Mouse (Mus musculus): ENCODE data around the gene Sec14l4. TPM values are rescaled to one million over a fixed set of nuclear protein-coding genes. Genes with fewer than 3 reads are reported as not detected.

Sec14l4 gene
- polyA plus RNA-seq (2014; fragmentation: Nextera tagmentation; extraction: Ambion mirVana) = not detected in 2 replicates

DNA sequence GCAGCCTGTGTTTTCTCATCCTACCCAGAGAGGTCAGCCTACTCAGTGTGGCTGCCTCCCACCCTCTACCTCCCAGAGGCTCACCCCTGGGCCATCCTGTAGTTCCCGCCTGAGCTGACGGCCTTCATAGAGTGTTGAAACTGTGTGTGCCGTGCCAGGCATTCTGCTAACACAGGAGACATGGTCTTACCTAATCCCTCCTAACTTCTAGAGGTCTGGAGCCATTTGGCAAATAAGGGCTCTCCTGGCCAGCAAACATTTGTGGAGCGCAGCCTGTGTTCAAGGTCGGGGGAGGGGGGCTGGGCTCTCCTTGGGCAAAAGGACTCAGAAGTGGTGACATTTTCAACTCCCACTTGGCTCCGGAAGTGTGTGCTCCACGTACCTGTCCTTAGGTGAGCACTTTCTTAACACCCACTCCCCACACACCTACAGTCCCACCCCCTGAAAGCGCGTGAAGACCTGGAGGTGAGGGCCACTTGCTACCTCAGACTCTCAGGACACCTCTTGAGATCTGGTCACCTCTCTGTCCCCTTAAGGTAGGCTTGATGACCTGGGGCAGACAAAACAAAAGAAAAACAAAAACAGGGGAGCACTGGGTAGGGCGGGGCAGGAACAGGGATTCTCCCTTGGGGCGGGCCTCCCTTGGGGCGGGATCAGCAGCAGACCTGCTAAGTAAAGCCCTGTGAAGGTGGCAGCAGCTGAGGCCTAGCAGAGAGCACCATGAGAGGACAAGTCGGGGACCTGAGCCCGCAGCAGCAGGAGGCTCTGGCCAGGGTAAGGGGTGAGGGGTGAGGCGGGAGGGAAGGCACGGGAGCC, at the start of gene Sec14l4:
Gene Sec14l4 (plus strand): TSS at position 337 of the 816 bp plus-strand sequence.
- no peak within 1 kb of the TSS for H3K4me2 ChIP-seq
- no peak within 1 kb of the TSS for H3K9ac ChIP-seq (ENCODE audit: low read length)
- no peak for DNase-seq (ENCODE audit: low spot score, missing footprints)
- H3K4me3 ChIP-seq (ENCODE audit: low read depth, low read length) = no peak within 1 kb of the TSS
- H3K27me3 ChIP-seq (ENCODE audit: control insufficient read depth, insufficient read depth, low read length) = no peaks in the 10 kb centered on the region
- H3K36me3 ChIP-seq (ENCODE audit: control insufficient read depth, insufficient read depth, low read length) = no peaks in the 10 kb centered on the region
- H3K4me1 ChIP-seq (ENCODE audit: control insufficient read depth, insufficient read depth, low read length) = no peaks in the 10 kb centered on the region
- H3K27ac ChIP-seq (ENCODE audit: low read depth, low read length) = no peak within 1 kb of the TSS
- WGBS = 40% methylated on average over 16 of the region's 16 CpGs
- H3K9me3 ChIP-seq (ENCODE audit: control insufficient read depth, low read length) = no peaks in the 10 kb centered on the region
- ATAC-seq (ENCODE audit: low FRiP score) = no peak

DNA sequence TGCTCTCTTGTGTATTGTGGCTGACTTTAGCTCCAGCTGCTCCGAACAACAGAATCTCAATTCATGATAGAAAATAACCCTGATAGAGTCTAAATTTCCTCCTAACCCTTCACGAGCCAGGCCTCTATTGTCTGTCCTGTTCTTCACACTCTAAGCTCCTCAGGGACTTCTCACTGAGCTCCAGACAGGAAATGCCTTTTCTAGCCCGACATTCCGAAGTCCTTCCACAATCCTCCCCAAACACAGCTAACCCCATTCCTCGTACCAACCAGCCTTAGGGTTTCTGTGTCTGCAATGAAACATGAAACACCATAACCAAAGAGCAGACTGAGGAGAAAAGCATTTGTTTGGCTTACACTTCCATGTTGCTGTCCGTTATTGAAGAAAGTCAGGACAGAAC, 49.7 kb upstream of the Sec14l4 start:
- H3K4me2 ChIP-seq = no peak overlapping the region
- H3K9ac ChIP-seq (ENCODE audit: low read length) = no peak overlapping the region
- DNase-seq (ENCODE audit: low spot score, missing footprints) = peak; percentile 81
- peaks cover 2% of the 10 kb centered on the region; the same call in 1 of the 2 replicates for H3K4me1 ChIP-seq (ENCODE audit: control insufficient read depth, insufficient read depth, low read length)
- 78% methylated on average over 6 of the region's 6 CpGs for WGBS
- peaks cover 11% of the 10 kb centered on the region for H3K27me3 ChIP-seq (ENCODE audit: control insufficient read depth, insufficient read depth, low read length)
- H3K9me3 ChIP-seq (ENCODE audit: control insufficient read depth, low read length) = no peaks in the 10 kb centered on the region
- H3K27ac ChIP-seq (ENCODE audit: low read depth, low read length) = no peak overlapping the region
- no peak overlapping the region for H3K4me3 ChIP-seq (ENCODE audit: low read depth, low read length)
- H3K36me3 ChIP-seq (ENCODE audit: control insufficient read depth, insufficient read depth, low read length) = peaks cover 15% of the 10 kb centered on the region
- no peak for ATAC-seq (ENCODE audit: low FRiP score)

DNA sequence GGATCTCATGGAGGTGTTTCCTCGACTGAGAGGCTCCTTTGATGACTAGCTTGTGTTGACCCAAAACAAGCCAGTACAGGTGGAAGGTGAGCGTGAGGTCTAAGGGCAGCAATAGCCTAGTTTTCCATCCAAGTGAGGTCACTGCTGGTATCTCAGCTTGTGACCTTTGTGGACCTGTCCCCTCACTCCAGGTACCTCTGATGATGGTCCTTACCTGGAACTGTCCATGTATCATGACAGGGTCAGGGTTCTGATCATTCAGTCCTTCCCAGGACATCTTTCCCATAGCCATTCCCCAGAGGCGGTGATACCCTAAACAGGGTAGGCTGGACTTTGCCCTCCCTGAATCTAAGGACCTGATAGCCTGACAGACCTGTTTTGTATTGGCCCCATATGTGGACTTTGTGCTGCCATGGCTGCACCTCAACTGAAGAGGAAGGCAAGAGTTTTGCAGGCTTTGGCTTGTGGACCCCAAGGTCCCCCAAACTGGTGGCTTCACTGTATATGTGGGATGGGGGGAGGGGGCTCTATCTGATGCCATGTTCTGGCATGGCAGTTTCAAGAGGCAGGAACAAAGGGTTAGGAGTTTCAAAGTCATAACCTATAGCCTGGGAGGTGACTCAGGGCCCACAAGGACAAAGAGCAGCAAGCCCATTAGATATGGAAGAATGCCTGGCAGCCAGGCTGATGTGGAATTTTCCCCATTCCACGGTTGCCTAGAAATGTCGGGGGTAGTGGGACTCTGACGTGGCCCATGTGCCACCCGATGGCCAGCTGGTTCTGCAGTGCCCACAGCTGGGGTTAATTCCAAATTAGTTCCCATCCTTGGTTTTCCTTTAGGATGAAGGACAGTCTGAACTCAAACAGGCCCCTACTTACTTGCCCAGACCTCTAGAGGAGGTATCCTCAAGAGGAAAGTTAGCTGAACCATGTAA, 48.7 kb upstream of the Sec14l4 start:
- Histone ChIP-seq H3K4me3 (ENCODE audit: low read depth, low read length) (no peak overlapping the region), H3K9ac (ENCODE audit: low read length) (no peak overlapping the region), H3K27ac (ENCODE audit: low read depth, low read length) (no peak overlapping the region), H3K36me3 (ENCODE audit: control insufficient read depth, insufficient read depth, low read length) (peaks cover 14% of the 10 kb centered on the region), H3K27me3 (ENCODE audit: control insufficient read depth, insufficient read depth, low read length) (peaks cover 11% of the 10 kb centered on the region), H3K9me3 (ENCODE audit: control insufficient read depth, low read length) (no peaks in the 10 kb centered on the region), H3K4me1 (ENCODE audit: control insufficient read depth, insufficient read depth, low read length) (peaks cover 2% of the 10 kb centered on the region; the same call in 1 of the 2 replicates), H3K4me2 (no peak overlapping the region)
- WGBS = 60% methylated on average over 7 of the region's 7 CpGs
- DNase-seq (ENCODE audit: low spot score, missing footprints) (no peak), ATAC-seq (ENCODE audit: low FRiP score) (0 out of 2 replicates have a peak, but pooled peaks have one; percentile 19)

DNA sequence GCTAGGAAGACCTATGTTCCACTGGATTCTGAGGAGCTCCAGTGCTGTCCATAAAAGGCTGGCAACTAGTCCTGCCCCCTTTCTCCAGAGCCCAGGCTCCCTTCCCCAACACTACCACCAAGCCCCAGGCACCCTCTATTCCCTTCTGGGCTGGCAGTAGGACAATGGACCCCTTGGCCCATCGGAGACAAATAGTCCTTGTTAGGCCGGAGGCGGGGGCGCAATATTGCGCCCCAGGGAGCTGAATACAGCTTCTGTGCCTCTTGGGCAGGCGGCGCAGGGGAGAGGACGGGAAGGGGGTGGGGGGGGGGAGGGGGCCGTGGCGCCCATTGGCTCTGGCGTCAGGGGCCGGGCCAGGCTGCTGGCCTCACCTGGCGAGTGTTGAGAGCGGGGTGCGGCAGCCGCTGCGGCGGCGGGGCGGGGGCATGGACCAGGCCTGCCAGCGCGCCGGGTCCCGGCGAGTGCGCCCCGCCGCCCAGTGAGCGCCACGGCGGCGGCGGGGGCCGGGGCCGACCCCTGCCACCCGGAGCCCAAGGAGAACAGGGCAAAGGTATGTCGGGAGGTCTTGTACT, 47.9 kb upstream of the Sec14l4 start, which contains the start of gene Gal3st1:
Gene Gal3st1 (plus strand): TSS at position 346 of the 572 bp plus-strand sequence.
- under 1% methylated on average over 30 of the region's 37 CpGs for WGBS
- peak; percentile 88 for DNase-seq (ENCODE audit: low spot score, missing footprints)
- Histone ChIP-seq H3K27ac (ENCODE audit: low read depth, low read length) (no peak within 1 kb of the TSS), H3K4me3 (ENCODE audit: low read depth, low read length) (peak within 1 kb of the TSS; percentile 22), H3K27me3 (ENCODE audit: control insufficient read depth, insufficient read depth, low read length) (peaks cover 11% of the 10 kb centered on the region), H3K9ac (ENCODE audit: low read length) (peak within 1 kb of the TSS; percentile 48), H3K9me3 (ENCODE audit: control insufficient read depth, low read length) (no peaks in the 10 kb centered on the region), H3K4me2 (peak within 1 kb of the TSS; percentile 51), H3K4me1 (ENCODE audit: control insufficient read depth, insufficient read depth, low read length) (peaks cover 2% of the 10 kb centered on the region; the same call in 1 of the 2 replicates), H3K36me3 (ENCODE audit: control insufficient read depth, insufficient read depth, low read length) (peaks cover 9% of the 10 kb centered on the region)
- ATAC-seq (ENCODE audit: low FRiP score) = peak; percentile 50; the same call in 1 of the 2 replicates

DNA sequence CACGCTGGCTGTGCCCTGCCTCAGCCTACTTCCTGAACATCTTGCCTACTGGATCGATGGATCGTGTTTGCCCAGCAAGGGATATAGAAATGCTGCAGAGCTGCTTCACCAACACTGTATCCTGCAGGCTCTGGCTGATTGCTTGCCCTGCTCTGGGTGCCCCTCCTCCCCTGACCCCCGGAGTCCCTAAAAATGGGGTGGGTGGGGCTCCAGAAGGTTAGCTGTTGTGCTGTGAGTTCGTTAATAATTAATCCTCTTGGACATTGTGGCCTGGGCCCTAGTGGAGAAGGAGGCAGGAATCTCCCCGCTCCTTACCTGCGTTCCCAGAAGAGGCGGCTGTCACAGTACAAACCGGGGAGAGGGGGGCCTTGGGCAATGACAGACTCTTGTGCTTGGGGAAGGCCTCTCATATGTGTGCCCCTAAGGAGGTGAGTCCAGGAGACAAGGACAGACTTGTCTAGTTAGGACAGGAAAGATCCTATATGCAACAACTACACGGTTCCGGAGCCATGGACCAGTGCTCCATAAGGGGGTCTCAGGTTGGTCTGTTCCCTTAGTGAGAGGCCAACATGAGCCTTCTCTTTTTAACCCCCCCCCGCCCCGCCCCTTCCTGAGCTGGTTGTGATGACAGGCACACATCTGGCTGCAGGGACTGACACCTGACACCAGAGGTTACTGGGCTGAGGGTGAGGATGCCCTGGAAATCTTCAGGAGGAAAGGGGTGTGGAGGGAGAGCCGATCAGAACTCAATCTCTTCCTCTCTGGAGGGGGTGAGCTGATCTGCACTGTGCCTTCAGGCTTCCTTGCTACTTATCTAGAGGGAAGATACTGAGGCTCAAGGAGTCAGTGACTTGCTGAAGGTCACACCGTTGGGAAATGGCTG, 47.2 kb upstream of the Sec14l4 start:
- Histone ChIP-seq H3K27me3 (ENCODE audit: control insufficient read depth, insufficient read depth, low read length) (peaks cover 11% of the 10 kb centered on the region), H3K4me3 (ENCODE audit: low read depth, low read length) (peak overlapping the region; percentile 22), H3K27ac (ENCODE audit: low read depth, low read length) (no peak overlapping the region), H3K36me3 (ENCODE audit: control insufficient read depth, insufficient read depth, low read length) (peaks cover 4% of the 10 kb centered on the region; the same call in 1 of the 2 replicates), H3K4me2 (peak overlapping the region; percentile 51), H3K9me3 (ENCODE audit: control insufficient read depth, low read length) (no peaks in the 10 kb centered on the region), H3K9ac (ENCODE audit: low read length) (peak overlapping the region; percentile 48), H3K4me1 (ENCODE audit: control insufficient read depth, insufficient read depth, low read length) (peaks cover 2% of the 10 kb centered on the region; the same call in 1 of the 2 replicates)
- ATAC-seq (ENCODE audit: low FRiP score) (peak; percentile 22; the same call in 1 of the 2 replicates), DNase-seq (ENCODE audit: low spot score, missing footprints) (no peak)
- 10% methylated on average over 15 of the region's 15 CpGs for WGBS

DNA sequence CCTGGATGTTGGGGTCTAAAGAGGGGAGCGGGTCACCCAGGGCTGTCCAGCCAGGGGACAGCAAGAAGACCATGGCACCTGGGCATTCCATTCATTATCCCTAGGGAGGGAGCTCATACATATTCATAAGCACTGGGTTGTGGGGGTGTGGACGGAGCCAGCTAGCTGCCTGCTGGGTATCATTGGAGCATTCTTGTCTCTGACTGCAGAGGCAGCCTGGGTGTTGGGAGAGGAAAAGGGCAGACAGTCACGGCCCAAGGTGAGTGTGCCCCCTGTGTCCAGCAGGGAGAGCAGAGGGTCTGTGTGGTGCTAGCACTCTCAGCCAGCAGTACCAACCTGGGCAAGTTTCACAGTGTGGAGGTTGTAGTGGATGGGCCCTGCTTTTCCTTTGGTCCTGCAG, 41.5 kb upstream of the Sec14l4 start:
- ATAC-seq (ENCODE audit: low FRiP score) (no peak), DNase-seq (ENCODE audit: low spot score, missing footprints) (no peak)
- H3K27ac ChIP-seq (ENCODE audit: low read depth, low read length) = no peak overlapping the region
- H3K4me1 ChIP-seq (ENCODE audit: control insufficient read depth, insufficient read depth, low read length) = no peaks in the 10 kb centered on the region
- H3K9ac ChIP-seq (ENCODE audit: low read length) = no peak overlapping the region
- H3K36me3 ChIP-seq (ENCODE audit: control insufficient read depth, insufficient read depth, low read length) = no peaks in the 10 kb centered on the region
- H3K27me3 ChIP-seq (ENCODE audit: control insufficient read depth, insufficient read depth, low read length) = no peaks in the 10 kb centered on the region
- WGBS = 47% methylated on average over 3 of the region's 3 CpGs
- H3K4me2 ChIP-seq = no peak overlapping the region
- no peaks in the 10 kb centered on the region for H3K9me3 ChIP-seq (ENCODE audit: control insufficient read depth, low read length)
- no peak overlapping the region for H3K4me3 ChIP-seq (ENCODE audit: low read depth, low read length)

DNA sequence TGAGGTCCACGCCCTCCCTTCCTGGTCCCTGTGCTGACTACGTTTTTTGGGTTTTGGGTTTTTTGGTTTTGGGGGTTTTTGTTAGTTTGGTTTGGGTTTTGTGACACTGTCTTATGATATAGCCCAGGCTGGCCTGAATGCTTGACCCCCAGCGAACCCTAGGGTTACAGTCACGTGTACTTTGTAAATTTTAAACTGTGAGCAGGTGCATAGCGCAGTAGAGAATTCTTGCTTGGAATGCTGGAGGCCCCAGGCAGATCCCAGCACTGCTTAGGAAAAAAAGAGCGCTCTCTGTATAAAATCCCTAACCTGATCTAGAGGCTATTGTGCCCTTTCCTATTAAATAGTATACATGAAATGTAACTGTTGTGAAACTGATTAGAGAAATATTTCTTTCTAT, 38.1 kb upstream of the Sec14l4 start:
- Histone ChIP-seq H3K9ac (ENCODE audit: low read length) (no peak overlapping the region), H3K9me3 (ENCODE audit: control insufficient read depth, low read length) (no peaks in the 10 kb centered on the region), H3K27ac (ENCODE audit: low read depth, low read length) (no peak overlapping the region), H3K4me2 (no peak overlapping the region), H3K36me3 (ENCODE audit: control insufficient read depth, insufficient read depth, low read length) (no peaks in the 10 kb centered on the region), H3K27me3 (ENCODE audit: control insufficient read depth, insufficient read depth, low read length) (peaks cover 12% of the 10 kb centered on the region), H3K4me3 (ENCODE audit: low read depth, low read length) (no peak overlapping the region), H3K4me1 (ENCODE audit: control insufficient read depth, insufficient read depth, low read length) (peaks cover 3% of the 10 kb centered on the region; the same call in 1 of the 2 replicates)
- ATAC-seq (ENCODE audit: low FRiP score) (no peak), DNase-seq (ENCODE audit: low spot score, missing footprints) (no peak)
- 80% methylated on average over 6 of the region's 6 CpGs for WGBS

DNA sequence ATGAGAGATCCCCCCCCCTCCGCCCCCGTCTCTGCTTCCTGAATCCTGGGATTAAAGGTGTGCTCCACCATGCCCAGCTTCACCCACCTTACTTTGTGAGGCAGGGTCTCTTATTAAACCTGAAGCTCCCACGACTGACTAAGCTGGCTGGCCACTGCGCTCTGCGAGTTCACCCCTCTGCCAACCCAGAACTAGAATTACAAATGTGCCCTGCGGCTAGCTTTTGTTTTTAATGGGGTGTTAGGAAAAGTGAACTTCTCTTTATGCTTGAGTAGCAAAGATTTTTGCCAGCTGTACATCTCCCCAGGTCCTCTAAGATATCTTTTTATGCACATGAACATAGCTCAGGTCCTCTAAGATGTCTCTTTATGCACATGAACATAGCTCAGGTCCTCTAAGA, 37.3 kb upstream of the Sec14l4 start:
- ATAC-seq (ENCODE audit: low FRiP score) (no peak), DNase-seq (ENCODE audit: low spot score, missing footprints) (no peak)
- Histone ChIP-seq H3K9ac (ENCODE audit: low read length) (no peak overlapping the region), H3K27ac (ENCODE audit: low read depth, low read length) (no peak overlapping the region), H3K4me3 (ENCODE audit: low read depth, low read length) (no peak overlapping the region), H3K9me3 (ENCODE audit: control insufficient read depth, low read length) (no peaks in the 10 kb centered on the region), H3K36me3 (ENCODE audit: control insufficient read depth, insufficient read depth, low read length) (no peaks in the 10 kb centered on the region), H3K4me2 (no peak overlapping the region), H3K27me3 (ENCODE audit: control insufficient read depth, insufficient read depth, low read length) (peaks cover 20% of the 10 kb centered on the region), H3K4me1 (ENCODE audit: control insufficient read depth, insufficient read depth, low read length) (peaks cover 4% of the 10 kb centered on the region; the same call in 1 of the 2 replicates)
- 87% methylated on average over 6 of the region's 6 CpGs for WGBS

Measured in midbrain, embryonic 11.5 days (tissue).